Mouse (Mus musculus): ENCODE measurements around the gene Flg. TPM values are rescaled to one million over a fixed set of nuclear protein-coding genes. Genes with fewer than 3 reads are reported as not detected.

The Flg gene
- total RNA-seq (2021), result not detected
- long read RNA-seq, result 0 reads

- no peak for DNase-seq (ENCODE audit: low spot score in 2 of 2)
Measured at GRCm38 (mm10) chr3:93273223-93273622, at the start of gene Flg. Gene Flg, plus strand, starts transcription at chr3:93273523.

- DNase-seq (ENCODE audit: low spot score in 2 of 2), result no peak
Measured at GRCm38 (mm10) chr3:93297542-93297941, 24.2 kb downstream of the Flg start.

- no peak for DNase-seq (ENCODE audit: low spot score in 2 of 2)
Measured at GRCm38 (mm10) chr3:93299832-93300231, 26.5 kb downstream of the Flg start.

- DNase-seq (ENCODE audit: low spot score in 2 of 2), result no peak
Measured at GRCm38 (mm10) chr3:93301896-93302295, 28.6 kb downstream of the Flg start.

- no peak for DNase-seq (ENCODE audit: low spot score in 2 of 2)
Measured at GRCm38 (mm10) chr3:93306142-93306541, 32.8 kb downstream of the Flg start.

- DNase-seq (ENCODE audit: low spot score in 2 of 2), result no peak
Measured at GRCm38 (mm10) chr3:93311371-93311770, 38.0 kb downstream of the Flg start.

GRCm38 (mm10) chr3:93314388-93314787 is 41.1 kb downstream of the Flg start:
- DNase-seq (ENCODE audit: low spot score in 2 of 2), result no peak

GRCm38 (mm10) chr3:93319449-93319848 is 46.1 kb downstream of the Flg start, which contains the start of gene Hrnr:
Gene Hrnr, plus strand, starts transcription at chr3:93319749.
- DNase-seq (ENCODE audit: low spot score in 2 of 2), result no peak

- DNase-seq (ENCODE audit: low spot score in 2 of 2), result no peak
Measured at GRCm38 (mm10) chr3:93337749-93338148, 64.4 kb downstream of the Flg start.

GRCm38 (mm10) chr3:93340021-93340420 is 66.7 kb downstream of the Flg start:
- no peak for DNase-seq (ENCODE audit: low spot score in 2 of 2)

Other genes with a start within 250 kb of the Flg start
- not detected for gene Gm4858, start 204.7 kb upstream of the Flg start, total RNA-seq (2021)
- not detected for gene Crnn, start 128.7 kb upstream of the Flg start, total RNA-seq (2021)
- not detected for gene Flg2, start 76.2 kb upstream of the Flg start, total RNA-seq (2021)
- gene Hrnr, start 46.2 kb downstream of the Flg start, total RNA-seq (2021), result not detected
- not detected for gene Rptn, start 120.2 kb downstream of the Flg start, total RNA-seq (2021)
- gene Tchh, start 168.8 kb downstream of the Flg start, total RNA-seq (2021), result 1 to 10 TPM; 1.4 to 1.6 TPM
- not detected for gene Tchhl1, start 195.2 kb downstream of the Flg start, total RNA-seq (2021)
- gene S100a11, start 247.0 kb downstream of the Flg start, total RNA-seq (2021), result 10 to 100 TPM; 16.1 to 20.2 TPM

Data from layer of hippocampus, postnatal 10 days (tissue).